Mouse (Mus musculus) kidney, adult 8-10 months (tissue): Measurements from ENCODE around the gene Fam50b.

ENCODE experiments used
- DNase-seq, 2 experiments: peaks; one replicate each; pipeline ENCODE4 v3.0.0; 2022

The Fam50b gene

GRCm38 (mm10) chr13:34739071-34739470 lies 4.4 kb downstream of the Fam50b start:
- DNase-seq, result no peak

DNA sequence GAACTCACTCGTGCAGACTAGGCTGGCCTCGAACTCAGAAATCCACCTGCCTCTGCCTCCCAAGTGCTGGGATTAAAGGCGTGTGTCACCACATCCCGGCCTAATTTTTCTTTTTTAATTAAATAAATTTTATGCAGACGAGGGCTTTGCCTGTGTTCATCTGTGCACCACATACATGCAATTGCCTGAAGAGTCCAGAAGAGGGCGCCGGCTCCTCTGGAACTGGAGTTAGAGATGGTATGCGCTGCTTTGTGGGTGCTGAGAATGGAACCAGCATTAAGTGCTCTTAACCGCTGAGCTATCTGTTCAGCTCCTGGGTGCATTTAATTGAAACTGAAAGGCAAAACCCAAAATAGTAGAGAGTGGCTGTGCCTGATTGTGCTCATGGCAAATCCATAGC lies 6.6 kb downstream of the Fam50b start:
- no peak for DNase-seq

- no peak for DNase-seq
These were observed 7.3 kb downstream of the Fam50b start for GRCm38 (mm10) chr13:34741813-34742568.

- no peak for DNase-seq
These were observed 12.2 kb downstream of the Fam50b start for GRCm38 (mm10) chr13:34746811-34747210.

DNA sequence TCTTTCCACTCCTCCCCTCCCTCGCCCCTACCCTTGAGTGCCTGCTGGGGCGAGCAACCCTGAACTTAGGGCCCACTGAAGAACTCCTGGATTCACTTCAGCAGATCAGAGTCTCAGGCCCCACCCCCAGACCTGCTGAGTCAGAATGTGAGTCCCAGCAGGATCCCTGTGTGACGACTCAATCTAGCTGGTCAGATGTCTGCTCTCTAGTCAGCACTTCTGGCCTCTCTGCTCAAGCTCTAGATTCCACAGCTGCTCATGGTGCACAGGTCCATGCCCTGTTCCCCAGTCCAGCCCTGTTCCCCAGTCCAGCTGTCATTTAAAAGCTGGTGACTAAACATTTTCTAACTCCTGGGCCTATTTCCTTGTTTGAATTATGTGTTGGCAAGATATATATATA lies 13.9 kb downstream of the Fam50b start:
- DNase-seq, result no peak

GRCm38 (mm10) chr13:34759202-34759601 lies 24.6 kb downstream of the Fam50b start:
- DNase-seq, result no peak

GRCm38 (mm10) chr13:34760518-34761287 lies 26.1 kb downstream of the Fam50b start:
- no peak for DNase-seq

DNA sequence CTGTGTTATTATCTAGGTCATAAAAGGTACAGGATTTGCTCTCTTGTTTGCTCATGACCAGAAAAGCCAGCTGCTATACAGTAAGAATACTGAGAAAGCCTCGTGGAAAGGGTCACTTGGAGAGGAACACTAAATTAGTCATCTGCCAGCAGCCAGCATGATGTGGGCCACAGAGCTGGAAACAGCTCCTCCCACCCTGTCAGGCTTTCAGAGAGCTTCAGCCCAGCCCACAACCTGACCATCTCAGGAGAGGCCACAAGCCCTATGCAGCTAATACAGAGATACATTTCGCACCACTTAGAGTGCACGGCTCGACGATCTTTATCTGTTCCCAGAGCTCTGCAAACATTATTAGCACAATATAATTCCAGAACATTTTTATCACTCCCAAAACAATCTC lies 27.5 kb downstream of the Fam50b start:
- no peak for DNase-seq

DNA sequence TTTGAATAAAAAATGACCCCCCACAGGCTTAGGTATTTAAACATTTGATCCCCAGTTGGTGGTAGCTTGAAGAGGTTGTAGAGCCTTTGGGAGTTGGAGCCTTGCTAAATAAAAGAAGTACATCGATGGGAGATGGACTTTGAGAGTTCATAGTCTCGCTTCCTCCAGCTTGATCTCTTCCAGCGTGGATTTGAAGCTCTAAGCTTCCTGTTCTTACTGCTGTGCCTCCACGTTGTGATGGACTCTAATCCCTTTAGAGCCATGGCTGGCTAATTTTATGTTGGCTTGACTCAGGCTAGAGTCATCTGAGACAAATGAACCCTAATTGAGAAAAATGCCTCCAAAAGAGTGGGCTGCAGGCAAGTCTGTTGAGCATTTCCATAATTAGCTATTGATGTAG lies 28.2 kb downstream of the Fam50b start:
- no peak for DNase-seq

DNA sequence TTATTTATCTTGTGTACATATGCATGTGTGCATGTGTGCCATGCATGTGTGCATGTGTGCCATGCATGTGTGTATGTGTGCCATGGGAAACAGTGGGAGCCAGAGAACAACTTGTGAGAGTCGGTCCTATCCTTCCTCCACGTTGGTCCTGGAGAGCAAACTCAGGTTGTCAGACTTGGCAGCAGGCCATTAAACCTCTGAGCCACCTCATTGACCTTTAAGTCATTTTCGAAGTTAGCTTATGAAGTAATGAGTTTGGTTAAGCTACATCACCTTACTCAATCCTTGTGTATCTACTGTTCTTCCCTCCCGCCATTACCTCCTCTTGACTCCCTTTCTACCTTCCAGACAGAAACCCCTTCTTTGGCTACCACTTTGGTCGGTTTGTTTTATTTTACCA lies 30.6 kb downstream of the Fam50b start:
- DNase-seq, result no peak

- peak in 1 of 2 experiments; percentile 9 for DNase-seq
These were observed 31.9 kb downstream of the Fam50b start for GRCm38 (mm10) chr13:34766572-34766971.

DNA sequence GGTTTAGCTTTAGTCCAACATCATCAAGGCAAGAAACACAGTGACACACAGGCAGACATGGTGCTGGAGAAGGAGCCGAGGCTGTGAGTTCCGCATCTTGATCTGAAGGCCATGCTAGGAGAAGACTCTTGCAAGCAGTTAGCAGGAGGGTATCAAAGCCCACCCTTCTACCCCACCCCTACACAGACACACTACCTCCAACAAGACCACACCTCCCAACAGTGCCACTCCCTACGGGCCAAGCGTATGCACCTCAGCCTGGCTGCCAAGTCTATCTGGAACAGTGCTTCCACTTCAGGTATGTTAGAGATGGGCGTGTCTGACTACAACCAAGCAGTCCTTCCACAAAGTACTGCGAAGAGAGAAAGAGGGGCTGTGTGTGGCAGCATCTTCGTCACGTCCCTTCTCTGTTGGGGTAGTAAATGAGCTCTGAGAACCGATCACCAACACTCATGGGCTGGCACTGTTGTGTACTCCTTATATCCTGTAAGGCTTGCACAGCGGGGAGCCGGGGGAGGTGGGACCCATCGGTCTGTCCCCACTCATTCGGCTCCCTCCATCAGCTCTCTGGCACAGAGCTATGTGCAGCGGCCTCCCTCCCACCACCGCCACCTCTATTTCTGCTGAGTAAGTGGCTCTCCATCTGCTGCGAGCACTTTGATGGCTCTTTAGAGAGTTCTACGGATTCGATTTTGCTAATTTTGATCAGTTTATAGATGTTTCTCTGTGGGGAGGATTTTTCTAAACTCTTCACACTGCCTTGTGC lies 33.1 kb downstream of the Fam50b start:
- DNase-seq, result no peak

DNA sequence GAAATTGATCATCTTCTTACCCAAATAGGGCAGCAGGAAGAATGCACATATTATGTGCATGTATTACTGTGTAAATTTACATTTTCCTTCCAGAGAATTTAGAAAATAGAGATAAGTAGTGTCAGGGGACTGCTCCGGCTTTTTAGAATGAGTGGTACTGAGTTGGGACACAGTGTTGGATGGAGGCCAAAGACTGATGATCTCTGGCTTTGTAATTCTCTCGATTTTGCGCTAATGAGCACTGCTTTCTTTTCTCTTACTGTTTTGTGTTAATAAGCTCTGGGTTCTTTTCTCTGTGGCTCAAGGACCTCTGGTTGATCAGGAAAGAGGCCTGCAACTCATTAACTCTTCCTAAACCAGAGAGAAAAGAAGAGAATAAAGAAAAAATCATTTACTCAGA lies 42.1 kb downstream of the Fam50b start:
- DNase-seq, result no peak

DNA sequence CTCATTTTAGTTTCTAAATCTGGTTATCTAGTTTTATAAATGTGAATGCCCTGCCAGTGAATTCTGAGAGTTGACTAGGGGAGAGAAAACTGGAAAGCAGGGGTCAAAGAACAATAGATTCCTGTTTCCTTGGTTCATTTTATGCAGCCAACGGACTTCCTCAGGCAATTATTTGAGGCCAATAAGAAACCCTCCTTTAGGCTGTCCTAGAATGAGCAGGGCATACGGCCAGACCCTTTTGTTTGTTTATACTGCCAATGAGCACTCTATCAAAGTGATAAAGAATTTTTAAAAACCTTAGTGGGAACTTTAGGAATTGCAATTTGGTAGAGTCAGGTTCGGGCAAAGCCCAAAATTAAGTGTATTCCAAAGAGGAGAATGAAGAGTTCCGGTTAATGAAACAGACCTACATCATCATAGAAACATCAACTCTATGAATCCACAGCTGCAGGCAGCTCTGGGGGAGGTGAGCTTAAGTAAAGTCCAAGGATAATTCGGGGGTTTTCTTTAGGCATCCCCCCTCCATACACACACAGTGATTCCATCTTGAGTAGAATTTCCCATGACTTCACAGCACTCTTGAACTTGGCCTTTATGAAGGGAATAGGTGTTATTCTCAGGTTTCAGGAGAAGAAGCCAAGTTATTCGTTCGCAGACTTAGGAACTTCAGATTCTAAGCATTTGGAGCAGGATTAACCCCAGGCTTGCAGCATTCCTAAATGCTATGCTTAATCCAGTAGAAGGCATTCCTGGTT lies 46.4 kb downstream of the Fam50b start:
- DNase-seq, result no peak

DNA sequence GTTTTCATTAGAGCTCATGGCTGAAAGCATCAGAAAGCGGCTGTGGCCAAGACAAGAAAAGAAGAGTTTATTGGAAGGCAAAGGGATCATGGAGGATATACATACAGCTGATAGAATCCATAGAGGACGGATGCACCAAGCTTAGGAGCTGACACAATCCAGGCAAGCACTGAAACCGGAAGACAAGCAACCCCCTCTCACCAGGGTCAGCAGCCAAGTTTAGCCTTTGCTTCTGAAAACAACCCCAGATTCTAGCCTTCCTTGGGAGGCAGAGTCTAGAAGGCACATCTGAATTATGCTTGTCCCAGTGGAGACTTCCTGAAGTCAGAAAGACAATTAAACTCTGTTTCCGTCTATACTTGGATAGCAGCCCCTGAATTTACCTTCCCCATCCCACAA lies 47.0 kb downstream of the Fam50b start:
- DNase-seq, result no peak

DNA sequence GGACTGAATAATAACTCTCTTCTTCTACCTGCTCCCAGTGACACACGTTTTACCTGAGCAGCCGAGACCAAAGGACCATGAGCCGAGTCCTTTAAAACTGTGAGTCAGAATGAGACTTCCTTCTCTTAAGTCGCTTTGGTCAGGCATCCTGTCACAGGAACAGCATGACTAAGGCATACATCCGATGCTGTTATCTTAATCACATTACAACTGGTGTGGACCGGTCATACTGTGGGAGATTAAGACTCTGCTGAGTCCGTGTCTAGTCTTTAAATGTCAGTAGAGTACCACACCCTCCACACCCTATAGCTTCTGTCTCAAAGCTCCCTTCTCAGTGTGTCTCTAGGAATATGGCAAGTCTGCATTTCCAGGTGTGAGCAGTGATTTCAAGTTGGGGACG lies 50.2 kb downstream of the Fam50b start:
- no peak for DNase-seq

DNA sequence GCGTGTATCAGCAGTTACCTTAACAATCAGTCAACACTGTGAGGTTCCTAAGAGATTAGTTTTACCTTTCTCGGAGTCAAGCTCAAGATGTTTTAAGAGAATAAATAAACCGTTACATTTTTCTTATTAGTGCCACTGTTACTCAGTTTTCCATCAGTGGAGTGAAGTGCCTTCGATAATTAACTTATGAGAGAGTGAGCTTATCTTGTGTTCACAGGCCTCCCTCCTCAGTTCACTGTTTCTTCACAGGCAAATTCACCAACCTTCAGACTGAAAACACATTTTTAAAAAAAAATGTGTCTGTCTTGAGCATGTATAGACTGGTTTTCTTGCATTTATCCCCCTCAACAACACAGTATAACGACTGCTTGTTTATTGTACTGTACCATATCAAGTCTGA lies 52.0 kb downstream of the Fam50b start:
- no peak for DNase-seq

DNA sequence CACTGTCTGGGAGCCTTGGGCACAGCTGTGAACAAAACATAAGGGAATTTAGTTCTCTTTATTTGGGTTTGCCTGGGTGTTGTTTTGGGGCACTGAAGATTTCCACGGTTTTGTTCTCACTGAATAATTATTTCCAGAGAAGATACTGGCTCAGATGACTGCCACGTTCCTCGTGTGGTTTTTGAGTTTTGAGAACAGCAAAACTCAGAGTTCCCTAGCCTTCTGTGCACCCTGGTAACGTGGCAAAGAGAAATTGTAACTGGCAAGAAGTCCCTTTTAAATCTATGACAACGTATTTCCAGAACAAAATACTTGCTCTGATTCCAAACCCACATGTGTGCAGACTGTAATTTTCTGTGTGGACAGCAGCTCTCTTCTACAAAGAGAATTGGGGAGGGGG lies 52.9 kb downstream of the Fam50b start:
- DNase-seq, result no peak

GRCm38 (mm10) chr13:34789176-34789818 lies 54.6 kb downstream of the Fam50b start:
- DNase-seq, result peak in 1 of 2 experiments; percentile 9

GRCm38 (mm10) chr13:34793066-34793465 lies 58.4 kb downstream of the Fam50b start:
- DNase-seq, result no peak

- DNase-seq, result peak; percentile 30 to 74
These were observed 59.2 kb downstream of the Fam50b start for GRCm38 (mm10) chr13:34793816-34794215.

- peak; percentile 23 to 39 for DNase-seq
These were observed 59.8 kb downstream of the Fam50b start for GRCm38 (mm10) chr13:34794426-34794825.
